Mouse (Mus musculus): Measurements from ENCODE around the gene Apobec4. TPM values are rescaled to one million over a fixed set of nuclear protein-coding genes. Genes with fewer than 3 reads are reported as not detected.

Apobec4 gene
- total and polyA plus RNA-seq, 2 experiments from 2014 or later, result not detected

DNA sequence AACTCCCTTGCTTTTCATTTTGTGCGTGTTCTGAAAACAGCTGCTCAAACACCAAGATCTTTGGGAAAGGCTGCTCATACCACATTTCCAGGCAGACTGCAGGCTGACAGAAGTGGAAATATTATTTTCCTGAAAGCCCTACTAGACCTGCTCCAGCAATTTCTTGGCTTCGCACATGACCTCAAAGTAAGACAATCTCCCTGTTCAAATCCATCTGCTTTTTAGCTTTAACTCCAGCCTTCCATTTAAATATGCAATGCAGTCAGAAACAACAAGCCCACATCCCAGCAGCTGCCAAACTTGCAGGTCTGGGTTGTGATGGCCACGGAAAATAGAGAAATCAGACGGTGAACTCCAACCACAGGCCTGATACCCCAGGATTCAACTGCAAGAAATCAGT, 39.3 kb upstream of the Apobec4 start:
- 85% methylated on average over 4 of the region's 4 CpGs for WGBS
- no peak for ATAC-seq (ENCODE audit: insufficient read depth, low read depth)
- H3K4me2 ChIP-seq (ENCODE audit: low read depth, low read length), result no peak overlapping the region
- DNase-seq (ENCODE audit: low spot score), result no peak
- TF ChIP-seq CTCF (IDR thresholded peaks at IDR 0.05; ENCODE audit: low read depth) (no peak), EP300 (IDR thresholded peaks at IDR 0.05; ENCODE audit: low read depth) (no peak)
- no peaks in the 10 kb centered on the region for H3K27me3 ChIP-seq (ENCODE audit: control insufficient read depth, insufficient read depth, low read length)
- H3K27ac ChIP-seq (ENCODE audit: low read depth), result no peak overlapping the region
- no peaks in the 10 kb centered on the region for H3K36me3 ChIP-seq (replicated peaks; ENCODE audit: control insufficient read depth, insufficient read depth, low read length)
- H3K4me3 ChIP-seq (ENCODE audit: low read depth, low read length), result no peak overlapping the region
- no peaks in the 10 kb centered on the region for H3K4me1 ChIP-seq (ENCODE audit: control insufficient read depth, insufficient read depth)
- H3K9ac ChIP-seq (replicated peaks; ENCODE audit: low read depth, low read length), result no peak overlapping the region
- H3K9me3 ChIP-seq (replicated peaks; ENCODE audit: control insufficient read depth, low read length), result no peaks in the 10 kb centered on the region

DNA sequence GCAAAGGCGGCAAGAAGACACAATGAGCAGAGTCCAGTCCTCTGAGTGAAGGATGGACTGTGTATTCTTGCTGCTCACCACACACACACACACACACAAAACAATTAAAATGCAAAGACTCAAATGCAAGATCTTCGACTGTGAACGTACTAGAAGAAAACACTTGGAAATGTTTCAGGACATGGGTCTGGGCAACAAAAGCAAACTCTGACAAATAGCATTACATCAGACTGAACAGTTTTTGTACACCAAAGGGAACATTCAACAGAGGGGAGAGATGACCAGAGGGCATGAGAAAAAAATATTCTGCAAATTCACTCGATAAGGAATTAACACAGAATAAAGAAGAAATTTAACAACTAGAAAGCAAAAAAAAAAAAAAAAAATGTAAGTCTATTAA, 36.4 kb upstream of the Apobec4 start:
- Histone ChIP-seq H3K4me1 (ENCODE audit: control insufficient read depth, insufficient read depth) (no peaks in the 10 kb centered on the region), H3K27ac (ENCODE audit: low read depth) (no peak overlapping the region), H3K4me3 (ENCODE audit: low read depth, low read length) (no peak overlapping the region), H3K9ac (replicated peaks; ENCODE audit: low read depth, low read length) (no peak overlapping the region), H3K9me3 (replicated peaks; ENCODE audit: control insufficient read depth, low read length) (no peaks in the 10 kb centered on the region), H3K36me3 (replicated peaks; ENCODE audit: control insufficient read depth, insufficient read depth, low read length) (no peaks in the 10 kb centered on the region), H3K4me2 (ENCODE audit: low read depth, low read length) (no peak overlapping the region), H3K27me3 (ENCODE audit: control insufficient read depth, insufficient read depth, low read length) (no peaks in the 10 kb centered on the region)
- 72% methylated on average over 4 of the region's 4 CpGs for WGBS
- TF ChIP-seq CTCF (IDR thresholded peaks at IDR 0.05; ENCODE audit: low read depth) (no peak), EP300 (IDR thresholded peaks at IDR 0.05; ENCODE audit: low read depth) (no peak)
- DNase-seq (ENCODE audit: low spot score), result no peak
- ATAC-seq (ENCODE audit: insufficient read depth, low read depth), result no peak

DNA sequence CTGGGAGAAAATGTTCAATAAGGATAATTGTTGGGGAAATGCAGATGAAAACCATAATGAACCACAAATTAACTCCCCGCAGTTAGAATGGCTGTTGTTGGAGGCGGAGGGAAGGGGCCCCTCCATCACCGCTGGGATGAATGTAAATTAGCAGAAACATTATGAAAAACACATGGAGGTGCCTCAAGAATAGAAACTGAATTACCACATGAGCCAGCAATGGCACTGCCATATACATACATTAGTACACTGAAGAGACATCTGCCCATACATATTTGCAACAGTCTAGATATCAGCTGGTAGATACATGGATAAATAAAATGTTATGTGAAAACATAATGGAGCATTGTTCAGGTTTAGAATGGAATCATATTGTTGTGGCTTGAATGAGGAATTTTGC, 35.9 kb upstream of the Apobec4 start:
- ATAC-seq (ENCODE audit: insufficient read depth, low read depth), result no peak
- TF ChIP-seq CTCF (IDR thresholded peaks at IDR 0.05; ENCODE audit: low read depth) (no peak), EP300 (IDR thresholded peaks at IDR 0.05; ENCODE audit: low read depth) (no peak)

DNA sequence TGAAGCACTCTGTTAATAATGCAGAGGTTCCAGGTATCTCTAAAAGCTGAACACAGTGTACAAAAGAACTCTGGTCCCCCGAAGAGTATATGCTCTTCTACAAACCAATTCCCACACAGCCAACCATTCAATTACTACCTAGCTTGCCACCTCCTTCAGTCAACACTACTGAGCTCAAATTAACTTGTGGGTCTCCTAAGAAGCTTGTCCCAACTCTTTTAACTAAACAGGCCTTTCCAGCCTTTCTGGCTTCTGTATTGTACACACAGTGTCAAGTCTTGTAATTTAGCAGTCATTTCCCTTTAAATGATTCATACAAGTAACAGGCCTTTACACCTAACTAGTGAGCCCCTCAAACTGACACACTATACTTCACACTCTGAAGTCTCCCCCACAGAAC, 33.0 kb upstream of the Apobec4 start:
- Histone ChIP-seq H3K27me3 (ENCODE audit: control insufficient read depth, insufficient read depth, low read length) (no peaks in the 10 kb centered on the region), H3K36me3 (replicated peaks; ENCODE audit: control insufficient read depth, insufficient read depth, low read length) (no peaks in the 10 kb centered on the region), H3K27ac (ENCODE audit: low read depth) (0 out of 2 replicates have a peak overlapping the region, but pooled peaks have one; percentile 2), H3K4me1 (ENCODE audit: control insufficient read depth, insufficient read depth) (no peaks in the 10 kb centered on the region), H3K4me3 (ENCODE audit: low read depth, low read length) (no peak overlapping the region), H3K9ac (replicated peaks; ENCODE audit: low read depth, low read length) (no peak overlapping the region), H3K4me2 (ENCODE audit: low read depth, low read length) (no peak overlapping the region), H3K9me3 (replicated peaks; ENCODE audit: control insufficient read depth, low read length) (no peaks in the 10 kb centered on the region)
- TF ChIP-seq EP300 (IDR thresholded peaks at IDR 0.05; ENCODE audit: low read depth), result no peak
- no peak for TF ChIP-seq CTCF (IDR thresholded peaks at IDR 0.05; ENCODE audit: low read depth)
- 96% methylated on average over 1 of the region's 1 CpGs for WGBS
- ATAC-seq (ENCODE audit: insufficient read depth, low read depth) (no peak), DNase-seq (ENCODE audit: low spot score) (no peak)

More for the DNA sequence above, 35.9 kb upstream of the Apobec4 start:
- no peak overlapping the region for H3K27ac ChIP-seq (ENCODE audit: low read depth)
- H3K9ac ChIP-seq (replicated peaks; ENCODE audit: low read depth, low read length), result no peak overlapping the region
- H3K27me3 ChIP-seq (ENCODE audit: control insufficient read depth, insufficient read depth, low read length), result no peaks in the 10 kb centered on the region
- no peaks in the 10 kb centered on the region for H3K4me1 ChIP-seq (ENCODE audit: control insufficient read depth, insufficient read depth)
- H3K4me3 ChIP-seq (ENCODE audit: low read depth, low read length), result no peak overlapping the region
- no peak for DNase-seq (ENCODE audit: low spot score)
- H3K9me3 ChIP-seq (replicated peaks; ENCODE audit: control insufficient read depth, low read length), result no peaks in the 10 kb centered on the region
- 92% methylated on average over 3 of the region's 3 CpGs for WGBS
- H3K4me2 ChIP-seq (ENCODE audit: low read depth, low read length), result no peak overlapping the region
- H3K36me3 ChIP-seq (replicated peaks; ENCODE audit: control insufficient read depth, insufficient read depth, low read length), result no peaks in the 10 kb centered on the region

DNA sequence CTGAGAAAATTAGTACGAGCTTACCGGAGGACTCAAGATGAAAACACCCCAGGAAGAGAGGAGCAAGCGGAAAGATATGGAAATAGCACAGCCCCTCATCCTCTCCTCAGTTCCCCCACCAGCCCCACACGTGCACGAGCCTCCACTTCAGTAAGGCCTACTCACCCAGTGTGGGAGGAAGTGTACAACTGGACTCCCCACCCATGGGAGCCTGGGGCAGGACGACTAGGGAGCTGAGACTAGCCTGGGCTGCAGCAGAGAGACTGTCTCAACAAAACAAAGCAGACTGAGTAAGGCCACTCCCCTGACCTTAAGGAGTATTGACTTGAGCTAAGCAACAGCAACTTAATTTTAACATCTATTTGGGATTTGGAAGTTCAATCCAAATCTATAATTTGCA, 32.2 kb upstream of the Apobec4 start:
- WGBS, result 42% methylated on average over 6 of the region's 6 CpGs
- H3K27ac ChIP-seq (ENCODE audit: low read depth), result no peak overlapping the region
- no peak overlapping the region for H3K9ac ChIP-seq (replicated peaks; ENCODE audit: low read depth, low read length)
- no peak overlapping the region for H3K4me3 ChIP-seq (ENCODE audit: low read depth, low read length)
- no peak for TF ChIP-seq EP300 (IDR thresholded peaks at IDR 0.05; ENCODE audit: low read depth)
- no peak for TF ChIP-seq CTCF (IDR thresholded peaks at IDR 0.05; ENCODE audit: low read depth)
- H3K27me3 ChIP-seq (ENCODE audit: control insufficient read depth, insufficient read depth, low read length), result no peaks in the 10 kb centered on the region
- no peak for DNase-seq (ENCODE audit: low spot score)
- H3K36me3 ChIP-seq (replicated peaks; ENCODE audit: control insufficient read depth, insufficient read depth, low read length), result no peaks in the 10 kb centered on the region
- H3K4me1 ChIP-seq (ENCODE audit: control insufficient read depth, insufficient read depth), result no peaks in the 10 kb centered on the region
- no peaks in the 10 kb centered on the region for H3K9me3 ChIP-seq (replicated peaks; ENCODE audit: control insufficient read depth, low read length)
- ATAC-seq (ENCODE audit: insufficient read depth, low read depth), result no peak
- no peak overlapping the region for H3K4me2 ChIP-seq (ENCODE audit: low read depth, low read length)

DNA sequence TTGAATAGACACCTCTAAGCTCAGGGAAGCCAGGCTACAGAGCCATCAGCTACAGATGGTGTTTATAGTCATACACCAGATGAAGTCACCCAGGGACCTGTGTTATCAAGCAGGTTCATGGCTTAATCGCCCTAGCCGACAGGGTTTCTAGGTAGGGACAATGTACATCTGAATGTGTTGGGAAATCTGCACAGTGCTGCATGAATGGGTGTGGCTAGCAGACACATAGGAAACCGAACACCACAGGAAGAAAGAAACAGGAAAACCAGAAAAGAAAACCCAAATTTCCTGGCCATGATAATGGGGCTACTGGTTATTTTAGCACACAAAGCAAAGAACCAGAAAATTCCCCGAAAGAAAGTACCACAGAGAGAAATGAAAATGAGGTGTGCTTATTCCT, 29.4 kb upstream of the Apobec4 start:
- Histone ChIP-seq H3K36me3 (replicated peaks; ENCODE audit: control insufficient read depth, insufficient read depth, low read length) (no peaks in the 10 kb centered on the region), H3K4me3 (ENCODE audit: low read depth, low read length) (no peak overlapping the region), H3K27me3 (ENCODE audit: control insufficient read depth, insufficient read depth, low read length) (no peaks in the 10 kb centered on the region), H3K4me1 (ENCODE audit: control insufficient read depth, insufficient read depth) (no peaks in the 10 kb centered on the region), H3K9me3 (replicated peaks; ENCODE audit: control insufficient read depth, low read length) (no peaks in the 10 kb centered on the region), H3K27ac (ENCODE audit: low read depth) (peak overlapping the region; percentile 25; the same call in 1 of the 2 replicates), H3K4me2 (ENCODE audit: low read depth, low read length) (no peak overlapping the region), H3K9ac (replicated peaks; ENCODE audit: low read depth, low read length) (no peak overlapping the region)
- no peak for DNase-seq (ENCODE audit: low spot score)
- TF ChIP-seq EP300 (IDR thresholded peaks at IDR 0.05; ENCODE audit: low read depth), result no peak
- no peak for TF ChIP-seq CTCF (IDR thresholded peaks at IDR 0.05; ENCODE audit: low read depth)
- WGBS, result 35% methylated on average over 4 of the region's 4 CpGs
- no peak for ATAC-seq (ENCODE audit: insufficient read depth, low read depth)
